Mouse (Mus musculus) C2C12 (cell line): ENCODE measurements around the gene Dnah3.

Experiments
- CEBPB ChIP-seq: IDR thresholded peaks from one replicate; pipeline ENCODE4 v1.6.1; 2011; ENCODE audit warnings: low read depth, mild to moderate bottlenecking, control low read depth, moderate library complexity
- CTCF ChIP-seq: IDR thresholded peaks from one replicate; pipeline ENCODE4 v1.5.1; 2011; ENCODE audit not compliant: control insufficient read depth, insufficient read depth, insufficient read length
- MAX ChIP-seq: IDR thresholded peaks from one replicate; pipeline ENCODE4 v1.6.1; 2011; ENCODE audit warnings: mild to moderate bottlenecking, control low read depth
- MYOG ChIP-seq: IDR thresholded peaks from one replicate; pipeline ENCODE4 v1.6.1; 2011; ENCODE audit not compliant: control insufficient read depth, insufficient read length; ENCODE audit errors: extremely low read depth
- USF1 ChIP-seq: IDR thresholded peaks from one replicate; pipeline ENCODE4 v1.6.1; 2011; ENCODE audit warnings: low read depth, mild to moderate bottlenecking, control low read depth, moderate library complexity

DNA sequence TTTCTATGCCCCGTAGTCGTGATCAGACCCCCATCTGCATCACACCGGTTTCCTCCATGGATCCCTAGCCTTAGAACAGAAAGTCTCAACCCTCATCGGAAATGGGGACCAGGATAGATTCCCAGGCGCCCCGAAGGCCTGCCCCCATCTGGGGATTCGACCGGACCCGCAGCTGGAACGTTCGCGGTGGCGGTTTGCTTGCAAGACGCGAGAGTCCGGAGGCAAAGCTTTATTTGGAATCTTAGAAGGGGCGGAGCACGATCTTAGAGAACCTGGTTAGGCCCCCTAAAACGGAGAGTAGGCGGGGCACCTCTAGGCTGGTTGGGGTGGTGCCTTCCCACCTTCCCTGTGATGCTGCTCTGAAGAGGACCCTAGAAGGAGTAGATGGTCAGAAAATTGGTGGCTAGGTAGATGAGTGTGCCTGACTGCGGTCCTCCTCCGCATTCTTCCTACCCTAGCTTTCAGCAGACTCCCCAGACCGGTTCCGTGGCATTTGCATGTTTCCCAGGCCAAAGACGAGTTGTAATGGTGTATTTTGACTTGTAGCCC is 8.0 kb upstream of the Dnah3 start:
- TF ChIP-seq CTCF (no peak), USF1 (no peak), MAX (no peak), CEBPB (no peak), MYOG (no peak)
